ENCODE assay signal across 8 mouse cellular contexts in the genomic region with DNA sequence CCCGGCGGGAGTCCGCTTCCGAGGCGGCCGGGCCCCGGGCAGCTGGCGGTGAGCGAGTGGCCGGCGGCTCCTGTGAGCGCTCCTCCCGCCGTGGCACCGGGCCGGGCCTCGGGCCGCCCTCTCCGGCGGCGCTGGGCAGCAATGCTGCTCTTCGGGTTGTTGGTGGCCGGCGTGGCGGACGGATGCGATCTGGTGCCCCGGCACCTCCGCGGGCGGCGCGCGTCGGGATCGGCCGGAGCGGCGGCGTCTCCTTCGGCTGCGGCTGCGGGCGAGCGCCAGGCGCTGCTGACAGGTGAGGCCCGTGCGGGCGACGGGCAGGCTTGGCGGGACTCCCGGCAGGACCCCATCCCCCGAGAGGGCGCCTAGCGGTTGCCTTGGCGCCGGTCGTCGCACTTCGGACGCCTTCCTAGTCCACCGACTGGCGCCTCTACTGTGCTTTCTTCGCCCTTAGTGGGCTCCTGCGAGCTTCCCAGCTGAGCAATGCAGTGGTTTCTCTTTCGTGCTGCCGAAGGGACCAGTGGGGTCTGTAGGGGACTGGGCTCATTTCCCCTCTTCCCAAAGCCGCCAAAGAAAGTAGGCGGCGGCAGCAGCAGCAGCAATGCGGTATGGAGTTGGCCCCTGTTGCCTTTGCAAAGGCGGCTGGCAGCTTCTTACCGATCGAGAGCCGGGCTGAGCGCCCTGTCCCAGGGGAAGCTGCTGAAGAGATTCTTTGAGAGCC. TPM values are rescaled to one million over a fixed set of nuclear protein-coding genes. Genes with fewer than 3 reads are reported as not detected.
A peak's percentile ranks its signal among the peaks of the same experiment; 100 is the strongest.
DNase-seq lines count a peak whose midpoint lies in the region; ATAC-seq and TF ChIP-seq lines count a peak whose summit lies in the region.

No protein-coding gene starts in this region.

- TF ChIP-seq CTCF in Patski (IDR thresholded peaks at IDR 0.05), result no peak
- TF ChIP-seq CTCF in left cerebral cortex, adult 2 months (IDR thresholded peaks at IDR 0.05), result peak; percentile 19; the same call in 1 of the 2 replicates

- H3K27ac ChIP-seq in hindbrain, embryonic 11.5 days (ENCODE audit: low read depth, low read length), result peak overlapping the region; percentile 87
- peak overlapping the region; percentile 84 for H3K27ac ChIP-seq in left cerebral cortex, adult 2 months
- H3K27ac ChIP-seq in macrophage, result peak overlapping the region; percentile 62

- H3K79me2 ChIP-seq in macrophage (ENCODE audit: inconsistent target), result peaks cover 48% of the 10 kb centered on the region

- peak overlapping the region; percentile 78 for H3K4me3 ChIP-seq in hindbrain, embryonic 11.5 days (ENCODE audit: low read depth, low read length)
- H3K4me3 ChIP-seq in left cerebral cortex, adult 2 months, result peak overlapping the region; percentile 99
- peak overlapping the region; percentile 90 for H3K4me3 ChIP-seq in macrophage (ENCODE audit: inconsistent target)

- POLR2A ChIA-PET in Patski (lab: Charles Lee), result interaction anchor here (0.6 to 1.2 kb wide), 4 partner anchors 13 to 562 kb away, joined by 3 to 4 read pairs (median 3); no protein-coding TSS in a partner anchor

- no peaks in the 10 kb centered on the region for H3K9me3 ChIP-seq in hindbrain, embryonic 11.5 days (ENCODE audit: control insufficient read depth, low read length)

- no peaks in the 10 kb centered on the region for H3K36me3 ChIP-seq in hindbrain, embryonic 11.5 days (ENCODE audit: control insufficient read depth, insufficient read depth, low read length)
- H3K36me3 ChIP-seq in macrophage (ENCODE audit: inconsistent target), result no peaks in the 10 kb centered on the region

- DNase-seq in Patski (ENCODE audit: low read depth, low spot score), result peak; percentile 24
- peak; percentile 81 to 83 for DNase-seq in cerebellum, postnatal 10 days
- peak; percentile 37 to 68 for DNase-seq in frontal cortex, postnatal 10 days (ENCODE audit: low spot score in 2 of 2)
- DNase-seq in hindbrain, embryonic 11.5 days (ENCODE audit: low spot score), result peak; percentile 77
- DNase-seq in left cerebral cortex, adult 2 months (ENCODE audit: extremely low spot score in 1 of 2, low spot score in 2 of 2), result peak; percentile 64 to 66
- DNase-seq in right cerebral cortex, adult 2 months (ENCODE audit: low spot score in 2 of 2), result peak; percentile 53 to 67
- peak; percentile 14 for DNase-seq in urinary bladder, postnatal 10 days (ENCODE audit: low spot score)

- intact Hi-C loops in left cerebral cortex, adult 2 months (cut with DNase I), result loop anchor here (1.0 to 5.0 kb wide), 4 partner anchors 52 to 407 kb away; no protein-coding TSS in a partner anchor

- peak overlapping the region; percentile 87 for H3K9ac ChIP-seq in hindbrain, embryonic 11.5 days (ENCODE audit: low read depth, low read length)

- in situ Hi-C loops in Patski (cut with MboI; ENCODE audit: low pct_unique_long_range_greater_than_20kb), result no loop called here

- CTCF ChIA-PET in Patski (lab: Charles Lee), result interaction anchor here (1.3 to 1.5 kb wide), 2 partner anchors 11 to 53 kb away, joined by 3 to 4 read pairs; no protein-coding TSS in a partner anchor

- no peaks in the 10 kb centered on the region for H3K4me1 ChIP-seq in hindbrain, embryonic 11.5 days (replicated peaks; ENCODE audit: control insufficient read depth, insufficient read depth, low read length)

- under 1% methylated on average over 43 of the region's 76 CpGs for WGBS in hindbrain, embryonic 11.5 days
- under 1% methylated on average over 59 of the region's 76 CpGs for WGBS in macrophage (ENCODE audit: missing documents)

- peak overlapping the region; percentile 75 for H3K4me2 ChIP-seq in hindbrain, embryonic 11.5 days (replicated peaks; ENCODE audit: low read depth, low read length)

- peak; percentile 58 for ATAC-seq in Patski
- ATAC-seq in hindbrain, embryonic 11.5 days (ENCODE audit: low FRiP score), result peak; percentile 72

- H3K27me3 ChIP-seq in Patski, result no peaks in the 10 kb centered on the region
- H3K27me3 ChIP-seq in hindbrain, embryonic 11.5 days (ENCODE audit: control insufficient read depth, insufficient read depth, low read length), result no peaks in the 10 kb centered on the region

RNA-seq across cellular contexts. Expression of a gene that starts 0.6 kb away (rescaled TPM):
- polyA plus RNA-seq in Patski (2021) (25.7 TPM), macrophage (2018) (13.9 to 15.3 TPM (median 15.2 TPM) in 3 replicates)
- polyA plus RNA-seq in hindbrain, embryonic 11.5 days (2014; fragmentation: Nextera tagmentation; extraction: Ambion mirVana), result 18.5 and 26.8 TPM in 2 replicates
- total RNA-seq in left cerebral cortex, adult 2 months (2021), result 10 to 100 TPM; 75.6 to 92.2 TPM
- total RNA-seq in macrophage (2018; cell fraction: chromatin; rRNA removed), result 10 to 100 TPM in 19 of 26 experiments, 1 to 10 TPM in 7; 7.3 to 43.4 (median 11.6) TPM
- 10 to 100 TPM; 14.3 to 39.1 (median 20.1) TPM for total RNA-seq in macrophage (2018; cell fraction: cytosol; rRNA removed)
- 10 to 100 TPM; 14.2 to 48.9 (median 25.5) TPM for total RNA-seq in macrophage (2018; cell fraction: nucleus; rRNA removed)

Comparison
In these comparisons a context has a peak if more than half of its experiments do, and no peak if none do; other contexts are left out.
1. Peak in every context shown above with its lines: DNase-seq, ATAC-seq, H3K4me3 ChIP-seq and H3K27ac ChIP-seq.
2. DNase-seq: peak in every context shown above with its lines; median percentile 82 in cerebellum, postnatal 10 days; 77 in hindbrain, embryonic 11.5 days; 65 in left cerebral cortex, adult 2 months; 60 in right cerebral cortex, adult 2 months; 52 in frontal cortex, postnatal 10 days; 24 in Patski; 14 in urinary bladder, postnatal 10 days.